Mouse (Mus musculus) heart, postnatal 0 days (tissue): Measurements from ENCODE around the gene Rmi2.

ENCODE experiments used
- CTCF ChIP-seq: IDR thresholded peaks from 2 replicates; pipeline ENCODE4 v1.5.1; 2016; ENCODE audit warnings: antibody characterized with exemption, control low read depth, low read depth
- EP300 ChIP-seq: IDR thresholded peaks from 2 replicates; pipeline ENCODE4 v1.6.1; 2016; ENCODE audit warnings: antibody characterized with exemption, low read depth

- TF ChIP-seq CTCF, result no peak
- no peak for TF ChIP-seq EP300
Measured at GRCm38 (mm10) chr16:10837250-10837649, 2.4 kb downstream of the Rmi2 start.
